Mouse (Mus musculus): ENCODE measurements around the gene Sva. TPM values are rescaled to one million over a fixed set of nuclear protein-coding genes. Genes with fewer than 3 reads are reported as not detected.

Gene Sva
- not detected in 2 replicates for polyA plus RNA-seq (2012; rRNA removed)

GRCm38 (mm10) chr6:42038094-42038493 lies at the start of gene Sva:
Sva (plus strand) TSS chr6:42038394.

Other genes starting within 250 kb of the Sva start
- not detected in 2 replicates for gene Pip, start 190.9 kb upstream of the Sva start, polyA plus RNA-seq (2012; rRNA removed)
- gene Sval2, start 185.4 kb upstream of the Sva start, polyA plus RNA-seq (2012; rRNA removed) = not detected in 2 replicates
- not detected in 2 replicates for gene Sval1, start 86.8 kb upstream of the Sva start, polyA plus RNA-seq (2012; rRNA removed)
- not detected in 2 replicates for gene Sval3, start 70.3 kb upstream of the Sva start, polyA plus RNA-seq (2012; rRNA removed)
- gene Tas2r139, start 102.5 kb downstream of the Sva start, polyA plus RNA-seq (2012; rRNA removed) = not detected in 2 replicates
- not detected in 2 replicates for gene Tas2r144, start 176.9 kb downstream of the Sva start, polyA plus RNA-seq (2012; rRNA removed)
- 11.7 and 18.3 TPM in 2 replicates for gene Gstk1, start 207.5 kb downstream of the Sva start, polyA plus RNA-seq (2012; rRNA removed)
- gene Tmem139, start 223.6 kb downstream of the Sva start, polyA plus RNA-seq (2012; rRNA removed) = 1.6 and 1.7 TPM in 2 replicates
- 36.2 and 40.9 TPM in 2 replicates for gene Casp2, start 226.6 kb downstream of the Sva start, polyA plus RNA-seq (2012; rRNA removed)
- gene Clcn1, start 248.3 kb downstream of the Sva start, polyA plus RNA-seq (2012; rRNA removed) = 0.23 and 0.29 TPM in 2 replicates